Mouse (Mus musculus): ENCODE measurements around the gene Wdr25.

DNA sequence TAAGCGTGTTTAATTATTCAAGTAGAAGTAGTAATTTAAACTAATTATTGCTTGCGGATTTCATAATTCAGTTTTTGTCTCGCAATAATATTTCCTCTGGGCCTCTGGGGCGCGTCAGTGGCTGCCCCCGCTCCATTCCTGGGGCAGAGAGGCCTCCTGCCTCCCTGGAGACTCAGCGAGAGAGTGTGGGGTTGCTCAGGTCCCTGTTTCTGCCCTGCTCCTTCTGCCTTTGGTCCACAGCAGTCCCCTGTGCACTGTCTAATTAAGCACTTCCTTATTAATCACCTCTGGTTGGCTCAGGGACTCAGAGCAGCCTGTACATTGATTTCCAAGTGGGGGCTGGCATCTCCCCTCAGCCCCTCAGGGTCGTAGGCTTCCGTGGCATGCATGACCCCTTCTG lies 24.1 kb downstream of the Wdr25 start:
- TF ChIP-seq CTCF (IDR thresholded peaks at IDR 0.05; ENCODE audit: extremely low read depth, insufficient read depth, insufficient read length, insufficient replicate concordance) (no peak), POLR2A (IDR thresholded peaks at IDR 0.05; ENCODE audit: low read depth, low read length) (no peak)
